Mouse (Mus musculus) liver, embryonic 14.5 days (tissue): ENCODE measurements around the gene Scarb2.

ENCODE experiments used
- CTCF ChIP-seq: IDR thresholded peaks from 2 replicates; pipeline ENCODE4 v1.5.1; 2016; ENCODE audit warnings: antibody characterized with exemption, low read depth, control low read depth
- EP300 ChIP-seq: IDR thresholded peaks from 2 replicates; pipeline ENCODE4 v1.6.1; 2016; ENCODE audit warnings: antibody characterized with exemption, low read depth

DNA sequence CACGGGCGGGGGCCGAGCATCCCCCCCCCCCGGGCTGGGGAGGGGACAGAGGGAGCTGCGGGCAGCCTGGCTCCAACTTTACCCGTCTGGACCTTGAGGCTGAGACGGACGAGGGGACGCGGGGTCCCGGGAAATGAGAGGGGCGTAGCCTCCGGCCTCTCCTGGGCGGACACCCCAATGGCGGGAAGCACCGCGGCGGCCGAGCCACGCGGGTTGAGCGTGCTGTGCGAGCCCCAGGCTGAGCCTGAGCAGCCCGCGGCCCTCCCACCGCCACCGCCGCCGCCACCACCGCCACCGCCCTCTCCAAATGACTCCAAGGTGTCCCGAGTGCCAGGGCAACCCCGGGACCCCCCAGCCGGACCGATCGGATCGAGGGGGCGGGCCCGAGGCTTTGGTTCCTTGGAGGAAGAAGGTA is 72.1 kb downstream of the Scarb2 start:
- TF ChIP-seq CTCF, result no peak
- no peak for TF ChIP-seq EP300
